In the genomic region with DNA sequence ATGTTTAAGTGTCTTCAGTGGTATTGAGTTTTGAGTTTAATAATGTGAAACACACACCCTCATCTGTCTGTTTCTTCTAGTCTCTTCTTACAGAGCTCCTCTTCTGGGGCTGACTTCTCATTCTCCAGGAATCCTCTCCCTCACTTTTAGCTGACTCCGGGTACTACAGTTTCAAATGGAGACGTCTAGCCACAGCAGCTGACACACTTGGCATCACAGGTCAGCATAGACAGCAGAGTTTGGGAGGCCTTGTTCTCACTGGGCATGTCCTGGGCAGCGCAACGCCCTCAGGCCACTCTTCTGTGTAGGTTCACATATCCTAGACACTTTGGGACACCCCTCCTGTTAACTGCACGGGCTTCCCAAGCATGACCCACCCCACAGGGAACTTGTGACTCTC, we compare ENCODE assay signal across 26 mouse cellular contexts. TPM values are rescaled to one million over a fixed set of nuclear protein-coding genes. Genes with fewer than 3 reads are reported as not detected.
DNase-seq lines count a peak whose midpoint lies in the region; ATAC-seq and TF ChIP-seq lines count a peak whose summit lies in the region.
"Had no signal": no experiment of that assay in that cellular context is flagged by ENCODE, and none has a peak within 500 bp of the region (broad histone marks: within the 10 kb centered on the region; RNA-seq: fewer than 3 reads in every experiment).

No protein-coding gene starts in this region.

- H3K4me2 ChIP-seq in kidney, postnatal 0 days (ENCODE audit: low read length): no peak overlapping the region
- H3K4me2 ChIP-seq in myocyte (ENCODE audit: low read depth): peak overlapping the region; percentile 38
- H3K4me2 ChIP-seq: embryonic facial prominence, embryonic 13.5 days; heart, embryonic 11.5 days; heart, embryonic 15.5 days; hindbrain, embryonic 15.5 days had no signal

- H3K4me1 ChIP-seq in kidney, postnatal 0 days (replicated peaks; ENCODE audit: insufficient read depth, low read length): no peaks in the 10 kb centered on the region; the same call in none of the 2 replicates
- peaks cover 26% of the 10 kb centered on the region for H3K4me1 ChIP-seq in embryonic facial prominence, embryonic 10.5 days

- no peak overlapping the region for H3K4me3 ChIP-seq in gastrocnemius, adult 2 months
- H3K4me3 ChIP-seq in kidney, postnatal 0 days (replicated peaks; ENCODE audit: low read depth, low read length): no peak overlapping the region
- no peak overlapping the region for H3K4me3 ChIP-seq in myocyte
- H3K4me3 ChIP-seq in embryonic facial prominence, embryonic 10.5 days: no peak overlapping the region
- H3K4me3 ChIP-seq: embryonic facial prominence, embryonic 13.5 days; forebrain, embryonic 10.5 days; heart, adult 2 months; heart, embryonic 15.5 days; hindbrain, embryonic 15.5 days had no signal

- ATAC-seq in kidney, postnatal 0 days (replicated peaks; ENCODE audit: low FRiP score, low read depth): no peak
- ATAC-seq: CD4-positive, CD25-positive, alpha-beta regulatory T cell, adult 4 months; forebrain, embryonic 14.5 days; forebrain, postnatal 0 days; intestine, postnatal 0 days had no signal

- no peak overlapping the region for H3K9ac ChIP-seq in kidney, postnatal 0 days (ENCODE audit: low read depth, low read length)
- H3K9ac ChIP-seq: embryonic facial prominence, embryonic 13.5 days; forebrain, postnatal 0 days; heart, embryonic 15.5 days; hindbrain, embryonic 15.5 days had no signal

- H3K9me3 ChIP-seq in kidney, postnatal 0 days (replicated peaks; ENCODE audit: low read length): no peaks in the 10 kb centered on the region
- H3K9me3 ChIP-seq in embryonic facial prominence, embryonic 10.5 days: peaks cover 9% of the 10 kb centered on the region; the same call in 1 of the 2 replicates
- H3K9me3 ChIP-seq: heart, embryonic 15.5 days had no signal

- 54% methylated on average over 5 of the region's 5 CpGs for WGBS in kidney, postnatal 0 days
- WGBS in embryonic facial prominence, embryonic 10.5 days: 77% methylated on average over 5 of the region's 5 CpGs

- no peak for TF ChIP-seq POLR2A in myocyte (IDR thresholded peaks at IDR 0.05; ENCODE audit: insufficient read length, low read depth)

- H3K27ac ChIP-seq in gastrocnemius, adult 2 months: peak overlapping the region; percentile 78
- no peak overlapping the region for H3K27ac ChIP-seq in kidney, postnatal 0 days
- H3K27ac ChIP-seq in embryonic facial prominence, embryonic 10.5 days (replicated peaks): no peak overlapping the region
- H3K27ac ChIP-seq: embryonic facial prominence, embryonic 13.5 days; forebrain, embryonic 10.5 days; heart, adult 2 months; heart, embryonic 15.5 days; hindbrain, embryonic 15.5 days had no signal

- no peaks in the 10 kb centered on the region for H3K27me3 ChIP-seq in kidney, postnatal 0 days (ENCODE audit: insufficient read depth, low read length)
- H3K27me3 ChIP-seq in myocyte (ENCODE audit: control insufficient read depth, insufficient read depth, insufficient read length): no peaks in the 10 kb centered on the region
- no peaks in the 10 kb centered on the region for H3K27me3 ChIP-seq in embryonic facial prominence, embryonic 10.5 days (replicated peaks; ENCODE audit: low read depth, poor library complexity, severe bottlenecking)
- H3K27me3 ChIP-seq: embryonic facial prominence, embryonic 13.5 days; heart, embryonic 15.5 days; hindbrain, embryonic 15.5 days had no signal

- no peaks in the 10 kb centered on the region for H3K36me3 ChIP-seq in kidney, postnatal 0 days (ENCODE audit: insufficient read depth, low read length)
- H3K36me3 ChIP-seq in myocyte (ENCODE audit: control insufficient read depth, insufficient read depth): peaks cover 15% of the 10 kb centered on the region
- peaks cover 18% of the 10 kb centered on the region for H3K36me3 ChIP-seq in embryonic facial prominence, embryonic 10.5 days (replicated peaks)

- H3ac ChIP-seq in myocyte (ENCODE audit: control insufficient read depth, insufficient read length): no peak overlapping the region

- H3K79me2 ChIP-seq in myocyte (ENCODE audit: control insufficient read depth, insufficient read depth): no peaks in the 10 kb centered on the region

- TF ChIP-seq CTCF in gastrocnemius, adult 2 months (IDR thresholded peaks at IDR 0.05): no peak
- TF ChIP-seq CTCF in kidney, postnatal 0 days (IDR thresholded peaks at IDR 0.05; ENCODE audit: low read depth): no peak

- intact Hi-C loops in gastrocnemius, adult 2 months (cut with DNase I): no loop called here

- DNase-seq in gastrocnemius, adult 2 months: peak; percentile 42
- DNase-seq in gastrocnemius, postnatal 10 days: no peak
- DNase-seq in kidney, postnatal 0 days (ENCODE audit: low spot score): peak; percentile 62
- no peak for DNase-seq in kidney, adult 11 months
- no peak for DNase-seq in T-cell, adult 2 months (ENCODE audit: low spot score)
- no peak for DNase-seq in embryonic facial prominence, embryonic 10.5 days (ENCODE audit: low spot score)
- DNase-seq: adrenal gland, postnatal 10 days; adrenal gland, postnatal 36 days; cerebellum, adult 18-20 months; cerebellum, adult 9-10 months; cerebellum, postnatal 25 days; forebrain, postnatal 0 days; gastrocnemius, postnatal 14 days; heart, adult 2 months; heart, postnatal 10 days; heart, postnatal 36 days; kidney, adult 8-10 months had no signal

TF ChIP-seq in myocyte, 11 proteins besides CTCF, POLR2A, EP300 and RAD21:
- TF ChIP-seq POLR2AphosphoS2 (IDR thresholded peaks at IDR 0.05; ENCODE audit: insufficient read length, low read depth) (no peak), SRF (IDR thresholded peaks at IDR 0.05; ENCODE audit: control insufficient read depth, insufficient read length, low read depth) (no peak), REST (IDR thresholded peaks at IDR 0.05; ENCODE audit: insufficient read depth, insufficient read length) (no peak), MYOG (IDR thresholded peaks at IDR 0.05; ENCODE audit: control insufficient read depth in 1 of 3, insufficient read depth in 1 of 3, insufficient read length in 2 of 3, low read depth in 2 of 3) (peak; percentile 69 to 83 (median 69)), E2F4 (IDR thresholded peaks at IDR 0.05; ENCODE audit: insufficient read depth) (no peak), USF1 (IDR thresholded peaks at IDR 0.05; ENCODE audit: low read depth) (no peak), MYOD1 (IDR thresholded peaks at IDR 0.05; ENCODE audit: control insufficient read depth in 1 of 3, insufficient read length in 2 of 3, low read depth in 2 of 3) (peak in 2 of 3 experiments; percentile 82 to 85), CEBPB (IDR thresholded peaks at IDR 0.05; ENCODE audit: insufficient read depth, poor library complexity, severe bottlenecking) (no peak)

RNA-seq across cellular contexts. Expression of a gene that starts 39.8 kb away (rescaled TPM):
- 10 to 100 TPM; 32.2 to 48.0 TPM for total RNA-seq in gastrocnemius, adult 2 months (2021)
- total RNA-seq in gastrocnemius, postnatal 10 days (2021): 10 to 100 TPM; 41.4 to 46.1 TPM
- 16.6 and 19.3 TPM in 2 replicates for polyA plus RNA-seq in kidney, postnatal 0 days (2015; fragmentation: Nextera tagmentation; extraction: Ambion mirVana)
- 79.2 TPM for polyA plus RNA-seq in myocyte (2012; fragmentation: generic; extraction: Trizol)
- 10.7 and 14.4 TPM in 2 replicates for polyA plus RNA-seq in embryonic facial prominence, embryonic 10.5 days (2016; fragmentation: Nextera tagmentation; extraction: Ambion mirVana)

RNA-seq across cellular contexts. Expression of a gene that starts 43.3 kb away (rescaled TPM):
- total RNA-seq in gastrocnemius, adult 2 months (2021): 10 to 100 TPM in 1 of 2 experiments, 1 to 10 TPM in 1; 8.4 to 13.6 TPM
- 10 to 100 TPM; 12.2 to 19.2 TPM for total RNA-seq in gastrocnemius, postnatal 10 days (2021)
- polyA plus RNA-seq in kidney, postnatal 0 days (2015; fragmentation: Nextera tagmentation; extraction: Ambion mirVana): 87.0 and 87.3 TPM in 2 replicates
- 93.4 TPM for polyA plus RNA-seq in myocyte (2012; fragmentation: generic; extraction: Trizol)
- 62.4 and 64.8 TPM in 2 replicates for polyA plus RNA-seq in embryonic facial prominence, embryonic 10.5 days (2016; fragmentation: Nextera tagmentation; extraction: Ambion mirVana)

Comparison
In these comparisons a context has a peak if more than half of its experiments do, and no peak if none do; other contexts are left out.
1. DNase-seq: peak in gastrocnemius, adult 2 months (single experiment) and kidney, postnatal 0 days (single experiment); none in gastrocnemius, postnatal 10 days (single experiment), kidney, adult 11 months (single experiment), T-cell, adult 2 months (single experiment) and embryonic facial prominence, embryonic 10.5 days (single experiment).